Mouse (Mus musculus): ENCODE measurements around the gene Dgcr2. TPM values are rescaled to one million over a fixed set of nuclear protein-coding genes. Genes with fewer than 3 reads are reported as not detected.

Dgcr2 gene
- polyA plus RNA-seq, 2 experiments, result 14.2 to 15.5 TPM

DNA sequence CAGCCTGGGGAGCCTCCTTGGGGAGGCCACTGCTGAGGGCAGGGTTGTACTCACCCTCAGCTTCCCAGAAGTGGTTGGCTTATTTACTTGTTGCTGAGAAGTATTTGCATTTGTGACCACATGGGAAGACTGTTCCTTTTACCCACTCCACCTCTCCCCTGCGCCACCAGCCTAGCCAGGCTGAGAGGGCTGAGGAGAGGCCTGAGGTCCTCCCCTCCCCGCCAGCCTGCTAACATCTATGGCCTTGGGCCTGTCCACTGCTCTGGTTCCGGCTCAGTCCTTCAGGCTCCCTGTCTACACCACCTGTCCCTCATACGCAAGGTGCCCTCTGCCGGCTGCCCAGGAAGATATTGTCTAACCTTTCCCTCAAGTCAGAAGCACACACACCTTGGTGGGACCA is 102.7 kb downstream of the Dgcr2 start:
- H3K27ac ChIP-seq, result no peak overlapping the region
- DNase-seq (ENCODE audit: low read depth in 3 of 3, low spot score in 3 of 3) (no peak), ATAC-seq (ENCODE audit: insufficient read depth) (no peak)
- 57% methylated on average over 5 of the region's 5 CpGs for WGBS (ENCODE audit: insufficient replicate concordance)
- TF ChIP-seq EP300 (IDR thresholded peaks at IDR 0.05; ENCODE audit: low read depth) (no peak), CTCF (IDR thresholded peaks at IDR 0.05; ENCODE audit: low read depth) (peak; percentile 27; the same call in 1 of the 2 replicates)
- H3K4me1 ChIP-seq (replicated peaks; ENCODE audit: control insufficient read depth in 2 of 2, insufficient read depth in 2 of 2, low read length in 1 of 2), result no peaks in the 10 kb centered on the region
- no peak overlapping the region for H3K9ac ChIP-seq (replicated peaks)
- no peak overlapping the region for H3K4me3 ChIP-seq (ENCODE audit: insufficient read depth in 1 of 2, low read depth in 2 of 2, low read length in 2 of 2)
- H3K36me3 ChIP-seq (replicated peaks; ENCODE audit: control insufficient read depth, insufficient read depth, low read depth), result no peaks in the 10 kb centered on the region
- H3K9me3 ChIP-seq (ENCODE audit: control insufficient read depth, low read length), result no peaks in the 10 kb centered on the region
- H3K4me2 ChIP-seq (ENCODE audit: low read depth), result no peak overlapping the region
- peaks cover 52% of the 10 kb centered on the region for H3K27me3 ChIP-seq (ENCODE audit: control insufficient read depth, insufficient read depth, low read length)

DNA sequence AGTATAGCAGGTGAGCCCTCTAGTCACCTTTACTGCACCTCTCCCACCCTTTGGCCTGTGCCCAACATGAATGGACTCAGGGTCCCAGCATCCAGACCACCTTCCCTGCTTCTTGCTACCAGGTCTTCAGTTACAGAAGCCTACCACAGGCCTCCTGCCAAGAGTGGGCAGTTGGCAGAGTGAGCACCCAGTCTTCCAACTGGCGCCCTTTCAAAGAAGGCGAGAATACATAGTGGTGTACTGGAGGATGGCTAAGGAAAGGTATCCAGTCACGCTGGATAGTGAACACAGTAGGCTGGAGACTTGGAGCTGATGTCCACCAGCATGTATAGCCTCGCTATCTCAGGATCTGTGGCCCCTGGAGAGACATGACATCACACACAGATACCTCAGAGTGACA is 104.3 kb downstream of the Dgcr2 start:
- no peak overlapping the region for H3K4me3 ChIP-seq (ENCODE audit: insufficient read depth in 1 of 2, low read depth in 2 of 2, low read length in 2 of 2)
- ATAC-seq (ENCODE audit: insufficient read depth) (no peak), DNase-seq (ENCODE audit: low read depth in 3 of 3, low spot score in 3 of 3) (no peak)
- no peaks in the 10 kb centered on the region for H3K9me3 ChIP-seq (ENCODE audit: control insufficient read depth, low read length)
- H3K4me1 ChIP-seq (replicated peaks; ENCODE audit: control insufficient read depth in 2 of 2, insufficient read depth in 2 of 2, low read length in 1 of 2), result no peaks in the 10 kb centered on the region
- 65% methylated on average over 4 of the region's 4 CpGs for WGBS (ENCODE audit: insufficient replicate concordance)
- no peak overlapping the region for H3K9ac ChIP-seq (replicated peaks)
- peaks cover 39% of the 10 kb centered on the region for H3K27me3 ChIP-seq (ENCODE audit: control insufficient read depth, insufficient read depth, low read length)
- TF ChIP-seq EP300 (IDR thresholded peaks at IDR 0.05; ENCODE audit: low read depth) (no peak), CTCF (IDR thresholded peaks at IDR 0.05; ENCODE audit: low read depth) (no peak)
- H3K36me3 ChIP-seq (replicated peaks; ENCODE audit: control insufficient read depth, insufficient read depth, low read depth), result peaks cover 3% of the 10 kb centered on the region; the same call in 1 of the 2 replicates
- H3K4me2 ChIP-seq (ENCODE audit: low read depth), result no peak overlapping the region
- no peak overlapping the region for H3K27ac ChIP-seq

DNA sequence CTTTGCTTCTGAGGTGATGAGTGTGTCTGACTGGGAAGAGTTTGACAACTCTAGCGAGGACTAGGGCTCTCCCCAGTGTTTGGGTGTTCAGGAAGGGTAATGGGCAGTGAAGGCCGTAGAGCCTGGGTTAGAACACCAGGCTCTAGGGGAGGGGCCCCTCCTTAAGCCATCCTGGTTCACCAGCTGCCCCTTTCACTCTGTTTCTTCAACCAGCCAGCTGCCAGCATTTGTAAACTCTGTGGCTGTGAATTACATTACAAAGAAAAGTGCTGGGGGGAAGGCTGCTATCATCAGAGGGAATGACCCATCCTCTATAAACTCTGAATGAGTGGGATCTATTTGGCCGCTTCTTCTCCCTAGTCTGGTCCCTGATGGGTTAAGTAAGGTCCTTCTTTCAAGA is 105.6 kb downstream of the Dgcr2 start:
- DNase-seq (ENCODE audit: low read depth in 3 of 3, low spot score in 3 of 3), result no peak
- peaks cover 25% of the 10 kb centered on the region for H3K27me3 ChIP-seq (ENCODE audit: control insufficient read depth, insufficient read depth, low read length)
- TF ChIP-seq CTCF (IDR thresholded peaks at IDR 0.05; ENCODE audit: low read depth), result no peak
- TF ChIP-seq EP300 (IDR thresholded peaks at IDR 0.05; ENCODE audit: low read depth), result no peak
- H3K9ac ChIP-seq (replicated peaks), result no peak overlapping the region
- no peak overlapping the region for H3K4me2 ChIP-seq (ENCODE audit: low read depth)
- H3K27ac ChIP-seq, result no peak overlapping the region
- 59% methylated on average over 3 of the region's 3 CpGs for WGBS (ENCODE audit: insufficient replicate concordance)
- H3K4me3 ChIP-seq (ENCODE audit: insufficient read depth in 1 of 2, low read depth in 2 of 2, low read length in 2 of 2), result no peak overlapping the region
- H3K9me3 ChIP-seq (ENCODE audit: control insufficient read depth, low read length), result no peaks in the 10 kb centered on the region
- no peak for ATAC-seq (ENCODE audit: insufficient read depth)
- no peaks in the 10 kb centered on the region for H3K4me1 ChIP-seq (replicated peaks; ENCODE audit: control insufficient read depth in 2 of 2, insufficient read depth in 2 of 2, low read length in 1 of 2)
- peaks cover 3% of the 10 kb centered on the region; the same call in 1 of the 2 replicates for H3K36me3 ChIP-seq (replicated peaks; ENCODE audit: control insufficient read depth, insufficient read depth, low read depth)

Other genes starting within 250 kb of the Dgcr2 start
- 18.0 and 20.6 TPM in 2 replicates for gene Med15, start 165.7 kb downstream of the Dgcr2 start, polyA plus RNA-seq (2012; rRNA removed)
- 11.4 and 14.8 TPM in 2 replicates for gene Med15, start 165.7 kb downstream of the Dgcr2 start, polyA plus RNA-seq (2014; fragmentation: Nextera tagmentation; extraction: Ambion mirVana)
- 13.1 and 14.0 TPM in 2 replicates for gene Klhl22, start 138.9 kb downstream of the Dgcr2 start, polyA plus RNA-seq (2012; rRNA removed)
- 10.8 and 11.6 TPM in 2 replicates for gene Klhl22, start 138.9 kb downstream of the Dgcr2 start, polyA plus RNA-seq (2014; fragmentation: Nextera tagmentation; extraction: Ambion mirVana)
- gene Scarf2, start 101.3 kb downstream of the Dgcr2 start, polyA plus RNA-seq (2012; rRNA removed), result 3.4 and 4.3 TPM in 2 replicates
- gene Scarf2, start 101.3 kb downstream of the Dgcr2 start, polyA plus RNA-seq (2014; fragmentation: Nextera tagmentation; extraction: Ambion mirVana), result 0.51 and 1.0 TPM in 2 replicates
- gene B830017H08Rik, start 65.4 kb downstream of the Dgcr2 start, polyA plus RNA-seq (2012; rRNA removed), result not detected in 2 replicates
- gene B830017H08Rik, start 65.4 kb downstream of the Dgcr2 start, polyA plus RNA-seq (2014; fragmentation: Nextera tagmentation; extraction: Ambion mirVana), result not detected in 2 replicates
- gene Car15, start 60.2 kb downstream of the Dgcr2 start, polyA plus RNA-seq (2012; rRNA removed), result 1.3 and 1.6 TPM in 2 replicates
- not detected in 2 replicates for gene Car15, start 60.2 kb downstream of the Dgcr2 start, polyA plus RNA-seq (2014; fragmentation: Nextera tagmentation; extraction: Ambion mirVana)
- gene Gm20518, start 6.9 kb downstream of the Dgcr2 start, polyA plus RNA-seq (2012; rRNA removed), result 0.25 and 0.34 TPM in 2 replicates
- gene Gm20518, start 6.9 kb downstream of the Dgcr2 start, polyA plus RNA-seq (2014; fragmentation: Nextera tagmentation; extraction: Ambion mirVana), result not detected in 2 replicates
- gene Tssk1, start 4.3 kb downstream of the Dgcr2 start, polyA plus RNA-seq (2012; rRNA removed), result not detected in 2 replicates
- not detected in 2 replicates for gene Tssk1, start 4.3 kb downstream of the Dgcr2 start, polyA plus RNA-seq (2014; fragmentation: Nextera tagmentation; extraction: Ambion mirVana)
- gene Tssk2, start 75 bp upstream of the Dgcr2 start, polyA plus RNA-seq (2012; rRNA removed), result not detected in 2 replicates
- gene Tssk2, start 75 bp upstream of the Dgcr2 start, polyA plus RNA-seq (2014; fragmentation: Nextera tagmentation; extraction: Ambion mirVana), result not detected in 2 replicates
- 6.3 and 7.5 TPM in 2 replicates for gene Ess2, start 12.8 kb upstream of the Dgcr2 start, polyA plus RNA-seq (2012; rRNA removed)
- 6.8 and 7.6 TPM in 2 replicates for gene Ess2, start 12.8 kb upstream of the Dgcr2 start, polyA plus RNA-seq (2014; fragmentation: Nextera tagmentation; extraction: Ambion mirVana)
- not detected in 2 replicates for gene Gsc2, start 16.5 kb upstream of the Dgcr2 start, polyA plus RNA-seq (2012; rRNA removed)
- gene Gsc2, start 16.5 kb upstream of the Dgcr2 start, polyA plus RNA-seq (2014; fragmentation: Nextera tagmentation; extraction: Ambion mirVana), result not detected in 2 replicates
- 33.4 and 41.7 TPM in 2 replicates for gene Slc25a1, start 29.7 kb upstream of the Dgcr2 start, polyA plus RNA-seq (2012; rRNA removed)
- 50.6 and 57.2 TPM in 2 replicates for gene Slc25a1, start 29.7 kb upstream of the Dgcr2 start, polyA plus RNA-seq (2014; fragmentation: Nextera tagmentation; extraction: Ambion mirVana)
- gene Vpreb2, start 81.9 kb upstream of the Dgcr2 start, polyA plus RNA-seq (2012; rRNA removed), result 0.13 and 0.38 TPM in 2 replicates
- 0.66 and 0.88 TPM in 2 replicates for gene Vpreb2, start 81.9 kb upstream of the Dgcr2 start, polyA plus RNA-seq (2014; fragmentation: Nextera tagmentation; extraction: Ambion mirVana)
- gene Dgcr6, start 154.3 kb upstream of the Dgcr2 start, polyA plus RNA-seq (2012; rRNA removed), result 11.4 and 12.5 TPM in 2 replicates
- gene Dgcr6, start 154.3 kb upstream of the Dgcr2 start, polyA plus RNA-seq (2014; fragmentation: Nextera tagmentation; extraction: Ambion mirVana), result 22.1 and 22.5 TPM in 2 replicates
- gene Prodh, start 191.6 kb upstream of the Dgcr2 start, polyA plus RNA-seq (2012; rRNA removed), result 4.3 and 5.5 TPM in 2 replicates
- 2.6 and 3.2 TPM in 2 replicates for gene Prodh, start 191.6 kb upstream of the Dgcr2 start, polyA plus RNA-seq (2014; fragmentation: Nextera tagmentation; extraction: Ambion mirVana)
- gene Rtn4r, start 229.1 kb upstream of the Dgcr2 start, polyA plus RNA-seq (2012; rRNA removed), result 0.52 and 0.91 TPM in 2 replicates
- gene Rtn4r, start 229.1 kb upstream of the Dgcr2 start, polyA plus RNA-seq (2014; fragmentation: Nextera tagmentation; extraction: Ambion mirVana), result 0.32 and 0.46 TPM in 2 replicates